Mouse (Mus musculus): ENCODE results near the gene Arf6.

Gene Arf6

DNA sequence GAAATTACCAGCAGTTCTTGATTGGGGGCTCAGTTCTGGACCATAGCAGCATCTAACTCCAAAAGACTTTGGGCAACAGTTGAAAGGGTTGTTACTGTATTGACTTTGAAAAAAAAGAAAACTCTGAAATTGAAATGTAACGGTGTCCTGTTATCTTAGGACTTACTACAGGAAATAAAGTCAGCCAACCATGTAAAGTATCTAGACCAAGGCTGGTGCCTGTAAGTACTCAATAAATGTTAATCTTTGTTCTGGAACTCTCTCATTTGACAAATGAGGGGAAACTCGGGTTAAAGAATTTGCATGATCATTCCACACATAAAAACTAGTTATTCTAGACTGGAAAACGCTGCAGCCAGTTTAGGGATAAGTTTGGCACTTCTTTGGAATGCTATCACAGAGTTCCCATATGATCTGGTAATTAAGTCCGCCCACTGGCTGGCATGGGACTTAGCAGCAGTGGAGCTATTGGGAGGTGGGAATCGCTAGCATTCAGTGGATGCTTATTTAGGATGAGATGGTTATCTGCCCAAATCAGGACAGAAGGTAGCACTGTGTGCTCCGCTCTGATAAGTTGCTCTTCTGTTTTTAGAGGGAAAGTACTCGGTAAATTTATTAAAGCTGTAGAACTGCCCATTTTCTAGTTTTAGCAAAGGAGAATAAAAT, 17.5 kb downstream of the Arf6 start:
- CTCF ChIA-PET, result interaction anchor here in 2 of 4 experiments (0.6 to 1.3 kb wide), 2 partner anchors 23 kb away, joined by 4 read pairs; no protein-coding TSS in a partner anchor
- POLR2A ChIA-PET, result interaction anchor here in 2 of 4 experiments (0.6 to 1.2 kb wide), 2 partner anchors 80 to 193 kb away, joined by 3 read pairs; no protein-coding TSS in a partner anchor

- ChIA-PET POLR2A (interaction anchor here in 1 of 4 experiments (0.8 to 1.5 kb wide), 3 partner anchors 11 to 23 kb away, joined by 3 to 4 read pairs (median 3); no protein-coding TSS in a partner anchor), CTCF (interaction anchor here in 1 of 4 experiments (0.5 kb wide), 1 partner anchor 38 kb away, joined by 5 read pairs; no protein-coding TSS in a partner anchor)
Measured at GRCm38 (mm10) chr12:69390000-69390698, 18.2 kb downstream of the Arf6 start.

- CTCF ChIA-PET, result no interaction called here
- POLR2A ChIA-PET, result no interaction called here
Measured at GRCm38 (mm10) chr12:69393076-69393475, 21.1 kb downstream of the Arf6 start.

DNA sequence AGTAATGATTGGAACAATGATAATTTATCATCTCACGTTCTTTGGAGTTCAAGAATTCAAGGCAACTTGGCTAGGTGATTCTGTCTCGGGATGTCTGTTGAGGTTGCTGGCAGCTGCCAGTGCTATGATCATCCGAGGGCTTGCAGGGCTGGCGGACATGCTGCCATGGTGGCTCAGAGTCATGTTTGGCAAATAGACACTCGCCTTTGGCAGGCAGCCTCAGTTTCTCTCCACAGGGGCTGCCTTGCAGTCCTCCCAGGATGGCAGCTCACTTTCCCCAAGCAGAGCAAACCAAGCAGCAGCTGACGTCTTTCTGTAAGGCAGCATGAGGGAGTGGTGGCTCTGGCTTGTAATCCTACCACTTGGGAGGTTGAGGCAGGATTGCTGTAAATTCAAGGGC, 22.5 kb downstream of the Arf6 start:
- ChIA-PET CTCF (no interaction called here), POLR2A (interaction anchor here in 1 of 4 experiments (0.5 kb wide), 1 partner anchor 27 kb away, joined by 5 read pairs; no protein-coding TSS in a partner anchor)

DNA sequence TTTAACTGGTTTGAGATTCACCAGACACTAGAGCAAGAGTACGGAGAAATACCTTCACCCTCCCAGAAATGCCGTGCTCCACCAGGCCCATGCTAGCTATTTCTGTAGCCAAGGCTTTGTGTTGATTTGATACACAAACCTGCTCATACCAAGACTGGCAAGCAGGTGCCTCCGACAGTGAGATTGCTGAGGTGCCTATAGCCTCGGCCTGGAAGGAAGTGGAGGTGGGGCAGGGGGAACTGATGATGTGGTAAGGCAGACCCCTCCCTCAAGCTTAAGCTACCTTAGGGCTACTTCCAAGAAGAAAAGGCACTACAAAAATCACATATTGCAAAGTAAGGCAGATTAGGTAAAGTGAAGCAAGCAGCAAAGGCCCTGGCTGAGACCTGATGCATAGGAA, 28.4 kb downstream of the Arf6 start:
- ChIA-PET CTCF (no interaction called here), POLR2A (interaction anchor here in 1 of 4 experiments (0.5 kb wide), 1 partner anchor 73 kb away, joined by 5 read pairs; no protein-coding TSS in a partner anchor)

DNA sequence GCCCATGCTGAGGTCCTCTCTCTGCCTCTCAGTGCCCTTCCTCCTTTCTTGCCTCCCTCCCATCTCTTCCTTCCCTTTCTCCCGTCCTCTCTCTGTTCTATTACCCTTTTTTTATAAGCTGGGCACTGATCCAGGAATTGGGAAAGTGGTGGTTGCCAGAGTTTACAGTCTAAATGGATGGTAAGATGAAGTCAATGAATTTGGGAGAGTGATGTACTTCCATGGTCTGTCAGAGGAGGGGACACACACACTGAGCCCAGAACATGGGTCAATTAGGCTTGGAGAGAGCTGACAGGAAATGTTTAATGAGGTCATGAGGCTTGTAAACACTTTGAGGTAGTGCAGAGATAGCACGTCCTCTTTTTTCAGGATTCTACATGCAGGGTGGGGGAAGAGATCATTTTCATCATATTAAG, 28.9 kb downstream of the Arf6 start:
- ChIA-PET CTCF (no interaction called here), POLR2A (interaction anchor here in 1 of 4 experiments (0.5 kb wide), 1 partner anchor 73 kb away, joined by 5 read pairs; no protein-coding TSS in a partner anchor)

GRCm38 (mm10) chr12:69402100-69402499, 30.1 kb downstream of the Arf6 start:
- CTCF ChIA-PET, result no interaction called here

DNA sequence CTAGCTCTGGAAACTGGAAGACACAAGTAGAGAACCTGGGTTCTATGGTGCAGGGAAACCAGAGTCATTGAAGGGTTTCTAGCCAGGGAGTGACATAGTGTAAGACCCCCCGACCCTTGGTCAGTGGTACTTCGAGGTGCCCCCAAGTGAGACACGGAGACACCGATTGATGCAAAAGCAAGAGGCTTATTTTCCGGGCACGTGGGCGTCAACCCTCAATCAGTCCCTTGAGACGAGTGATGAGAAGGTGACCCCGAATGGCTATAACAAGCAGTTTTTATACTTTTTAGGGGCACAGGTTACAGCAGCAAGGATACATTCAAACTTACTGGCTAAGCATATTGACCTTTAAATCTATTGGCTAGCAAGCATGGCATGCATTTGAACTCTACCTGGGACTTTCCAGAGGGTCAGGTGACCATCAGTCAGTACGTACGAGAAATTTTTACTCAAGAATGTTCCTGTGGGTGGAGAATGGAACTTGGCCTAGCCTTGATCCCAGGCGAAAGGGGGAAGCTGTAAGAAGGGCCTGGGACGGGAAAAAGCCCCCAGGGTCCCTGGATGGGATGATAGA, 30.7 kb downstream of the Arf6 start:
- POLR2A ChIA-PET, result interaction anchor here in 1 of 4 experiments (1.1 kb wide), 1 partner anchor 30 kb away, joined by 3 read pairs; the partner anchor contains the start of genes Arf6 and Gm9887
- CTCF ChIA-PET, result no interaction called here

More at GRCm38 (mm10) chr12:69402100-69402499, 30.1 kb downstream of the Arf6 start:
- POLR2A ChIA-PET, result interaction anchor here in 1 of 4 experiments (1.1 kb wide), 1 partner anchor 30 kb away, joined by 3 read pairs; the partner anchor contains the start of genes Arf6 and Gm9887

DNA sequence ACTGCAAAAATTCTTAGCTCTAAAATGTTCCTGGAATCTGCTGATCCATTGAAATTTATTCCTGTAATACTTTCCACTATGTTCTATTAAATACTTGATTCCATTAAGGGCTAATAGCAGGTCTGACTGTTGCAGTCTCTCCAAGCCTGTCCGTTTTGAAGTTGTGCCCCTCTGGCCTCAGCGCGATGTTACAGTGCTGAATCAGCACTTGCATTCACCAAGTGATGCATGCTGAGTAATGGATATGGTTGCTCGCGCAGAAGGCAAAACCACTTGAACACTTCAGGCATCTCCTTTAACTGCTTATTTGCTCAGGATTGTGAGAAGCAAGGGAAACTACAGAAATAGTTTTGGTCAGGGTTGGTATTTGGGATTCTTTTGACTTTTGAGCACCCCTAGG, 38.8 kb downstream of the Arf6 start:
- CTCF ChIA-PET, result no interaction called here
- POLR2A ChIA-PET, result no interaction called here

DNA sequence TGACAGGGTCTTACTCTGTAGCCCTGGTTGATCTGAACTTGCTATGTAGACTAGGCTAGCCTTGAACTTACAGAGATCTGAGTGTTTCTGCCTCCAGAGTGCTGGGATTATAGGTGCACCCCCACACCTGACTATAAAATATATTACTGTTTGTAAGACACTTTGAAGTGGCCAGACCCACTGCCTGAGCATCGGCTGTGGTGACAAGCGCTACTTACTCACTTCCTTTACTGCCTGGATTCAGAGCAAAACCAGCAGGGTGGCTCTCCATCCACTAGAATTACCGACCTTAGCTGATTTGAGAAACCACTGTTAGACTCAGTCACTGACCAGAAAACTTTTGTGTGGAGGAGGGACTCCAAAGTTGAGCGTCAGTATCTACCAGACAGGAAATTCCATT, 40.0 kb downstream of the Arf6 start:
- POLR2A ChIA-PET, result interaction anchor here in 1 of 4 experiments (0.7 kb wide), 2 partner anchors 317 to 699 kb away, joined by 3 to 4 read pairs; no protein-coding TSS in a partner anchor

DNA sequence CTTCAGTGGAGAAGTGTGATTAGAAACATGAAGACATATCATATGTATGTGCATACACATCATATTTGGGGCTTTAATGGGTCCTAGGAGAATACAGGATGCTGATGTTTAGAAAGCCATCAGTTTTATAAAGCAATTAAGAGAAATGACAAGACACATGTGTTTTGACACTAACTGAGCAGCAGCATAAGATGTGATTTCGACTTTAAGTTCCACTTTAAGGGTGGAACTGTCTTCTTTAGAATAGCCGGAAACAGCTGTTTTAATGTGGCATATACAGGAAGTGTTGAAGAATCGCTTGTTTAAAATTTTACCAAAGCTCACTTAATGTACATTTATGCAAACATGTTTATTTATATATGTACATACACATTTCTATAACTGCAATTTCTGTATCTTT, 41.4 kb downstream of the Arf6 start:
- ChIA-PET POLR2A (no interaction called here), CTCF (no interaction called here)

More for the DNA sequence above, 40.0 kb downstream of the Arf6 start:
- CTCF ChIA-PET, result no interaction called here

GRCm38 (mm10) chr12:69414826-69415572, 43.0 kb downstream of the Arf6 start:
- POLR2A ChIA-PET, result no interaction called here
- CTCF ChIA-PET, result interaction anchor here in 1 of 4 experiments (0.7 kb wide), 1 partner anchor 20 kb away, joined by 3 read pairs; no protein-coding TSS in a partner anchor

DNA sequence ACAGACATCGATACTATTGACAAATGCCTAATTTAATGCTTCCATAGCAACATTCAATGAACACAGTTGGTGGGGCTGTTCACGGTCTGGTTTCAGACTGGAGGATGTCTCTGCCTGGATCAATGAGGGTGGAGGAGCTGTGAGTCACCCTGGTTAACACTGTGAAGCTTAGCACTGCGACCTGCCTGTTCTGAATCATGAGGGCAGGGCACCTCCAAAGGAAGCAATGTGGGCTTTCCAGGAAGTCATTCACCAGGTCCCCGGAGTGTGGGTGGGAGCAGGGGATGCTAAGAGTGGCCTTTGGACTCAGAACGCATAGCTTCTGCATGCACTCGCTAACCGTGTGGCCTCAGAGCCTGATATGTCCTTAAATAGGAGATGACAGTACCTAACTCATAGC, 44.8 kb downstream of the Arf6 start:
- ChIA-PET POLR2A (interaction anchor here in 3 of 4 experiments (0.7 to 1.3 kb wide), 5 partner anchors 30 to 1410 kb away, joined by 3 to 10 read pairs (median 3); no protein-coding TSS in a partner anchor), CTCF (interaction anchor here in 2 of 4 experiments (0.5 to 0.6 kb wide), 2 partner anchors 167 to 189 kb away, joined by 3 read pairs; no protein-coding TSS in a partner anchor)

- ChIA-PET CTCF (interaction anchor here in 1 of 4 experiments (0.6 to 0.7 kb wide), 3 partner anchors 43 to 268 kb away, joined by 3 to 7 read pairs (median 3); no protein-coding TSS in a partner anchor), POLR2A (interaction anchor here in 3 of 4 experiments (0.6 to 1.5 kb wide), 7 partner anchors 9 to 1358 kb away, joined by 3 to 5 read pairs (median 4); no protein-coding TSS in a partner anchor)
Measured at GRCm38 (mm10) chr12:69417701-69418291, 45.8 kb downstream of the Arf6 start.

DNA sequence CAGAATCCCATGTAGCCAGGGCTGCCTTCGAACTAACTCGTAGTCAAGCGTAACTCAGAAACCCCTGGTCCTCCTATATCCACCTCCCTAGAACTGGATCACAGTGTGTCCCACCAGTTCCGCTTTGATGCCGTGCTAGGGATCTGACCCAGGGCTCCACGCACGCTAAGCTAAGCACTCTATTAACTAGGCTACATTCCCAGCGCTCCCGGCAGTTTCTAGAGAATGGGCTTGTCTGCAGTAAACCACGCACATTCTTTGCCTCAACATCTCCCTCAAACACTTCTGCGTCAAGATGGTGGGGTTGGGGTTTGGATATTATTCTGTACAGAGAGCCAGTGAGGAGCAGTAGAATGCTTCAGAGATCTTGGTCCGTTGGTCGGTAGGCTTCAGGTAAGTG, 46.7 kb downstream of the Arf6 start:
- ChIA-PET POLR2A (interaction anchor here in 3 of 4 experiments (0.6 to 1.5 kb wide), 3 partner anchors 54 to 160 kb away, joined by 3 to 5 read pairs (median 5); no protein-coding TSS in a partner anchor), CTCF (interaction anchor here in 1 of 4 experiments (0.6 kb wide), 1 partner anchor 1707 kb away, joined by 3 read pairs; no protein-coding TSS in a partner anchor)

DNA sequence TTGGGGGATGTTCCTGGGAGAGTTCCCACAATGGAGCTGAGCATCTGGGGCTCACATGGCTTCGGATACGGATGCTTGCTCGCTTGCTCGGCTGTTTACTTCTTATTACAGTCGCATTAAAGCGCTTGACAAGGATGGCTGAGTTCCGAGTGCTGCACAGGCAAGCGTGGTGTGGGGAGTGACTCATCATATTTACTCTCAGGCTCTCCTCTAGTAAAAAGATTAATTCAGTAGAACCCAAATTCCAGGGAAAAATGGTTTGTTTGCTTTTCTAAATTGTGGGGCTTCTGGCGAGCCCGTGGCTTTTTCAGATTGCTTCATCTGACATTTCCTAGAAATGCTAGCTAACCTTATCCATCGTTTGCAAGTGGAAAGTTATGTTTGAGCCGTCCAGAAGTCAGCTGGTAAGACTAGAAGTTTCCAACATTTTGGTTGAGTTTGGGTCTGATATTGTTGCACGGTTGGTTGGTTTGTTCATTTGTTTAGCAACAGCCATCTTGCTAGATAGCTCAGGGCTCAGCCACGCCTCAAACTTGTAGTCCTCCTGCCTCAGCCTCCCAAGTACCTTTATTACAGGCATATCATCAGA, 47.2 kb downstream of the Arf6 start:
- CTCF ChIA-PET, result interaction anchor here in 2 of 4 experiments (0.5 to 0.6 kb wide), 2 partner anchors 19 to 1707 kb away, joined by 3 read pairs; no protein-coding TSS in a partner anchor
- POLR2A ChIA-PET, result interaction anchor here in 3 of 4 experiments (0.6 to 1.5 kb wide), 4 partner anchors 55 to 205 kb away, joined by 3 to 5 read pairs (median 4); no protein-coding TSS in a partner anchor

DNA sequence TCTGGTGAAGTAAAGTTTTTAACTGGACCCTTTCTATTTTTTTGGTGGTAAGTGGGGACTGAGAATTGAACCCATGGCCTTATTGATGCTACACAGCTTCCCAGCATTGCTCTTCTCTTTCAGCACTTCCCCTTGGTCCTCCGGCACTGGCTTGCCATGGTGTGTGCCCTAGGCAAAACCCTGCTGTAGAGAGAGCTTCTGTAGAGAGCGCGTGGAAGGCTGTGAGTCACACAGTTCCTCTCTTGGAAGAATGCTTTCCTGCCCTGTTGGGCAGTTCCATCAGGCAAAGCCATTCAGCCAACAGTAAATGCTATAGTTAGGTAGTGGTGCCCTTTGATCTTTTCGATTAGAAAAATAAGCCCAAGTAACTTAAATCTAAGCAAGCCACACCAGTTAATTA, 47.7 kb downstream of the Arf6 start:
- CTCF ChIA-PET, result interaction anchor here in 1 of 4 experiments (0.5 kb wide), 1 partner anchor 19 kb away, joined by 3 read pairs; no protein-coding TSS in a partner anchor
- POLR2A ChIA-PET, result interaction anchor here in 1 of 4 experiments (0.6 to 1.1 kb wide), 2 partner anchors 56 to 204 kb away, joined by 3 read pairs; no protein-coding TSS in a partner anchor
